Mouse (Mus musculus) layer of hippocampus, adult 9-11 months (tissue): ENCODE measurements around the gene March4.

Experiments
- DNase-seq: peaks from one replicate; pipeline ENCODE4 v3.0.0; 2022

The March4 gene

DNA sequence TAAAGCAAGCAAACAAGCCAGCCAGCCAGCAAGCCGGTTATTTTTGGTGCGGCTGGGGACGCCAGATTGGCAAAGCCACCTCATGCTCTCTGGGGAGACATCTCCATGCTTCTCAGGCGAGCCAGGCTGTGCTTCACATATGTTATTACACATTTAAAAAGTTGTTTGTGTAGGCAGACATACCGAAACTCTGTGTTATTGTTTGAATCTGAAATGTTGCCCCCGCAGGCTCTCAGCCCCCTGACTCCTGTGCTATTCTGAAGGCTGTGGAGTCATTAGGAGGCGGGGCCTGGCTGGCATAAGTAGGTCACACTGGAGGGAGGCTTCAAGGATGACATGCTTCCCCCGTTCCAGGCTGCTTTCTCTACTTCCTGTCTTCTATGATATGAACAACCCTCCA is 97.6 kb downstream of the March4 start:
- DNase-seq = peak; percentile 81

DNA sequence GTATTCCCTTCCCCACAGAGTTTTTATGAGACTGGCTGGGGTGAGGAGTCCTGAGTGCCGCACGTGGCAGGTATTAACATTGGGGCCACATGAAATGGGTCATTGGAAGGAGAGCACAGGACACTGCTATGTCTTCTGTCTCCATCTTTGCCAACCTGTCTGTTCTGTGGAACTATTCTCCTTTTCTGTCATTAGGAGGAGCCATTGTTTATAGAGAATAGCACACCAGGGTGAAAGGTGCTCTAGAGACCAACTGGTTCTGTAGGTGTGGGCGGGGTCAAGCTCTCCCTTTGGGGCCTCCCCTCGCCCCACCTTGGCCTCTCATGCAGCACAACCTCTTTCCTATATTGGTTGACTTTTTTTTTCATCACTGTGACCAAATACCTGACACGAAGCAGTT is 99.8 kb downstream of the March4 start:
- DNase-seq = no peak

GRCm38 (mm10) chr1:72434510-72434909 is 102.2 kb downstream of the March4 start:
- no peak for DNase-seq

DNA sequence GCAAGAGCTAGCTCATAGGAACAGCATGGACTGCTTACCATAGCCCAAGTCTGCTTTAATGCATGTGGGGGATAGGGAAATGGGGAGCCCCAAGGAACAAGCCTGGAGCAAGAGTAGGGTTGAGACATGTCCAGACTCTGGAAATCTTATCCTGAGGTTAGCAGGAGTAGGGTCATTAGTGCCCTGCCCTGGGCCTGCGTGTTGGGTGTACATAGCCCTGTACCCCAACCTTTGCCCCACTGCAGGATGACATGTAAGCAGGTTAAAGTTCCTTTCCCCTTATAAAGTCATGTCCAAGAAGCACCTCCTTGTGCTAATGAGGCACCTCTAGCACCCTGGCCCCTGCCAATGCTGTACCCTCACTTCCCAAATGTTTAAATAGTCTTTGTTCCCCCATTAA is 104.2 kb downstream of the March4 start:
- no peak for DNase-seq

DNA sequence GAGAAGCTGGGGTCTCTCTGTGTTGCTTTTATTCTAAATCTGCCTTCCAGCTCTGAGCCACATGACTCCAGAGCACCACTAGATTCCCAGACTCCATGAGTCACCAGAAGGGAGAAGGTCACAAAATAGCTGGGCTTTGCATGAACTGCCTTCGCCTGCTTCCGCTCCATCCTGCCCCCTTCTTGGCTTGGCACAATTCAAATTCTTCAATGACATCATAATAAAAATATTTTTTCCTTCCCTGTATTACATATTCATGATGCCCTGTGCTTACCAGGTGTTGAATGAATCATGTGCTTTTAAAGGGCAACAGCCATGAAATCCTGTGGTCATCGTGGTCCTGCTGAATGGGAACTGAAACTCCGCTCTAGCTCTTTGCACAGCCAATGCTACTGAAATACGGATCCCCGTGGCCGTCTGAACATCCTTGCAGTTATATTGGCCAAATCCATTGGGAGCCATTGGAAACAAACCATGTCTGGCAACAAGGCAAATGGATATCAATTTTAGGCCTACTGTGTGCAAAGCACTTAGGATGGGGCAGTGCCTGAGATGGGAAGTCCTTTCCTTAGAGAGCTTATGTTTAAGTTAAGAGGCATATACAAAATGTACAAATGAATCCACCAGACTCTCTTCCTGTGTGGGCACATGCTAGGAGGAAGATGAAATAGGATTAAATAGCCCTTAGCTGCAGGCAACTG is 107.5 kb downstream of the March4 start:
- no peak for DNase-seq

DNA sequence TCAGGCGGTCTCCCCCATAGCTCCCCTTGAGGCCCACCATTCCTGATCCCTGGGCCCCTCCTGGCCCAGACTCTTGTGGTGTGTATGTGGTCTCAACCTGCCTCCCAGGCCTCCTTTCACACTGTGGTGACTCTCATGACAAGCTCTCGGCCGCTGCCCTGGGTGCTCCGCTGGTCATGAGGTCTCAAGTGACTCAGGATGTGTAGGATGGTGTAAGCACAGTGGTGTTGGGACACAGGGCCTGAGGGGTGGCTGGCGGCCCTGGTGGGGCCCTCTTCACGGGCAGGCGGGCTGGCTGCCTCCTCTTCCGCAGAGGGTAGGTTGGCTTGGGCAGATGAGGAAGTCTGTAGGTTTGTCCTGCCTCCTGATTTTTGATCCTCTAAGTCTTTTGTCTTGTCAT is 108.2 kb downstream of the March4 start:
- peak; percentile 34 for DNase-seq

GRCm38 (mm10) chr1:72426456-72426855 is 110.3 kb downstream of the March4 start:
- no peak for DNase-seq

- DNase-seq = no peak
Measured at GRCm38 (mm10) chr1:72422121-72422520, 114.6 kb downstream of the March4 start.

DNA sequence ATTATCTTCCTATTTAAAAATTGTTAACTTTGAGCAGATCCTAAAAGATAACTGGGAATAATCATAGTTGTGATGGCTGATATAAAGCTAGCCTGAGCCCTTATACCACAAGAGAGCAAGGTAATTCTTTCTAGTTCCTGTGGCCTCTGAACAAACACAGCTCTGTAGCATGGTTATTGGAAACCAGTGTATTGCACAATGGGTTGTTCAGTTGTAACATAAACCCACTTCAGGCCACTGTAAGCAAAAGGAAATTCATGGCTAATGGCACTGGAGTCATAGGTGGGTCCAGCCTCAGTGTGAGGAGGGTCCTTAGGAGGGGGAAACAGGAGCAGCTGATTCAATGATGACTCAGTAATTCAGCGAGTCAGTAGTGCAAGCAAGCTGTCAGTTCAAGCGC is 116.5 kb downstream of the March4 start:
- DNase-seq = no peak

DNA sequence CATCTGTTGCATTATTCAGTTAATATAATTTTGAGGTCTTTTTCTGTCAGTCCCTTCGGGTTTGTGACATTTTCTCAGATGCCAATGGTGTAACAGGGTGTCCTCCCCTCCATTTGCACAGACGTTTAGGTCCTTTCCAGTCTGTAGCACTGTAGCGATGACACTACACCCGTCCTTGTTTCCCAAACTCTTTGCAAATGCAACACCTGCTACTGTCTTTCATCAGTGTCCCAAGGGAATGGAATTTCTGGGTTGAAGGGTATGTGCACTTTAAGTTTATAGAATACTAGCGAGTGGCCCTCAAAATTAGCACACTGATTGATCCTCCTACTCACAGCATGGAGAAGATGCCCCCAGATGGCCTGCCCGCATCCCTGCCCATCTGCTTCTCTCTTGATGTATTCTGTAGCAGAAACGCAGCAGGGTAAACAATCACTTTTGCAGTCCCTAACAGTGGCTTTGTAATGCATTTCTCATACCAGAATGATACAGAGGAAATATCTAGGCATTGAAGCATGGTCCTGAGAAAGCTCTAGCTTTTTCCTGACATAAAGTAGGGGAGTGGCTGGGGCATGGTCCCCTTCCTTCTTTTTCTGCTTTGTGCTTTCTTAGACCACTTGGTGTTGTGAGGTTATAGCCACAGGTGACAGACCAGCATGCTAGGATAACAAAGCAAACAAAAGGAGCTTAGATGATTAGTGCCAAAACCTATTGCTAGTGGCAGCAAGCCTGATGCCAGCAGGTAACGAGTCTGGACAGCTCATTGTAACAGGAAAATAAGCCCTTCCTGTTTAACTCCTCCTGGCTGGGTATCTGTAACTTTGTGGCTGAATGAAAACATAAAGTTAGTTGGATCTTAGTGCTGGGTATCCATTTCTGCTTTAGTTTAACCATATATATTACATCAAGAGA is 117.7 kb downstream of the March4 start:
- DNase-seq = no peak

GRCm38 (mm10) chr1:72414561-72415253 is 122.0 kb downstream of the March4 start:
- DNase-seq = no peak

DNA sequence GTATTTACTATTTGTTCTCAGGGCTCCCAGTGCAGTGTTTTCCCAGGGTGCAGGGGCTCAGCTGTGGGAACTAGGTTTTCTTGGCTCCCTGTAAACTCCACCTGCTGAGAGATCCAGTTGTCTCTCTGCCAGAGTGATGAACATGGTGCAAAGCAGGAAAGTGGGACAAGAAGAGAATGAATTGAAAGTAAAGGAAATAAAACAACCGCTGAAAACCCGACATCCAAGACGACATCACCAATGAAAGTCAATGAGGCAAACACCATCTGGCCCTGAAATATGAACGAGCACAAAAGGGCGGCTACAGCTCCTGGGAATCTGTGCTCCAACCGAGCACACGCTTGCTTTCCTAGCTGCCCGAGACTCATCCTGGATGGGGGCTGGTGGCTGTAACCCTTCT is 122.6 kb downstream of the March4 start:
- peak; percentile 28 for DNase-seq

- DNase-seq = peak; percentile 18
Measured at GRCm38 (mm10) chr1:72413205-72413604, 123.5 kb downstream of the March4 start.

- peak; percentile 32 for DNase-seq
Measured at GRCm38 (mm10) chr1:72411108-72411507, 125.6 kb downstream of the March4 start.

- no peak for DNase-seq
Measured at GRCm38 (mm10) chr1:72409936-72410335, 126.8 kb downstream of the March4 start.

DNA sequence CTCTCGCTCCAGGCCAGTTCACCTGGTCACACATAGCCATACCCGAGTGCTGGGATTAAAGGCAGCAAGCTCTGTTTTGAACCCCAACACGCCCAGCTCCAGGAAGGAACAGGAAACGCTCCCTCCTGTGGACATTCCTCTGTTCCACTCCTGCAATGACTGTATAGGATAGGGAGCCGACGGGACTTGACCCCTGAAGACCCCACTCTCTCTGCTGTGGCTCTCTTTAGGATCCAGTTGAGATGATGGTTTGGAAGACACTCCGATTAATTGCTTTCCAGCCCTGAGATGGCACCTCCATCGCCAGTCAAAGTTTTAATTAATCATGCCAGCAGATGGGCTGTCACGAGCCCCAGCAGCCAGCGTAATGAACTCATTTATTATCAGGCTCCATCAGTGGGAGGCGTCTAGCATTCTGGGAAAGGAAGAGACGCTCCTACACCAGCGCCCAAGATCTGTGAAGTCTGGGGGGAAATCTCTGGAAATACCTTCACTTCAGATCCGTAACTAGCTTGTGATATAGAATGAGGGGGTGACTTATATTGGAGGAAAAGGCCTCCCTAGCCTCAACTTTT is 130.1 kb downstream of the March4 start:
- DNase-seq = no peak

DNA sequence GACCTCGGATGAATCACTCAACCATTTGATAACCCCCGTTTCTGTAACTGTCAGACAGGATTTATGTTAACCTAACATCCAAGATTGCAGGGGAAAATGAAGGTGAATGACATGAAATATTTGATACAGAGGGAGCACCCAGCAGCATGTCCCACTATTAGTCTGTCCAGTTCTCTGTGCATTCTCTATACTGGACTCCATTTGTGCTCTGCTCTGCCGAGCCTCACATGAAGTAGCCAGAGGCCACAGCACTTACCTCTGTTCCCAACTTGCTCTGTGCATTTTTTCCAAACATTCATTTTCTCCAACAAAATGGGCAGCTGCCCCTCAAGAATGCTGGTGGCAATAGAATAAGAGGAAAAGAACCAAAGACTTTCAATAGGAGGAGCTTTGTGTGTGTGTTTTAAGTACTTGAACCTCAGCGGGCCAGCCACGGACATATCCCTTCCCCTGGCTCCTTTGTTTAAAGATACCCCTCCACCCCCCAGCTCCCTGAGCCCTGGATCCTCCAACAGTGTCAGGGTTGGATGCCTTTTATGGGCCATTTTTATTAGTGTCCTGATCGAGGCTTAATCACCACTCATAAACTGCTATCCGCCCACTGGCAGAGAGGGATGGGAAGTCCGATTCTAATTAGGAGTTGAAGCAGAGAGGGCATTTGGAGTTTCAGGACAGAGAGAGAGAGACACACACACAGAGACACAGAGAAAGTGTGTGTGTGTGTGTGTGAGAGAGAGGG is 135.2 kb downstream of the March4 start:
- no peak for DNase-seq

DNA sequence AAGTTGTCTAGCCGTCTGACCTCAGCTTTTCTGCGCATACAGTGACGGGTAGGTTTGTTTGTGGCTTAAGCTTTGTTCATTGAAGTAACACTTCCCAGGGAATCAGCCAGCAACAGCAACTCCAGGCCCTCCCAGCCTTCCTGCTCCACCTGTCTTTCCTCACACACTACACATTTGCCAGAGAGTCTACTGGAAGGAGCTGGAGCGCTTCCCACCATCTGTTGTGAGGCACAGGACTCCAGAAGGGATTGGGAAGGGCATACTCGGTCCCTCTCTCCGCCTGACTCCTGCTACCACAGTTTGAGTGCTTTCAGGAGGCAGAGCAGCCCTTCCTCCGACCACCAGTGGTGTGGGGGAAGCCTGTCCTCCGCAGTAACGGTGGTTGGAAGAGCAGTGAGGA is 136.1 kb downstream of the March4 start:
- peak; percentile 34 for DNase-seq

GRCm38 (mm10) chr1:72399720-72400401 is 136.9 kb downstream of the March4 start:
- no peak for DNase-seq

DNA sequence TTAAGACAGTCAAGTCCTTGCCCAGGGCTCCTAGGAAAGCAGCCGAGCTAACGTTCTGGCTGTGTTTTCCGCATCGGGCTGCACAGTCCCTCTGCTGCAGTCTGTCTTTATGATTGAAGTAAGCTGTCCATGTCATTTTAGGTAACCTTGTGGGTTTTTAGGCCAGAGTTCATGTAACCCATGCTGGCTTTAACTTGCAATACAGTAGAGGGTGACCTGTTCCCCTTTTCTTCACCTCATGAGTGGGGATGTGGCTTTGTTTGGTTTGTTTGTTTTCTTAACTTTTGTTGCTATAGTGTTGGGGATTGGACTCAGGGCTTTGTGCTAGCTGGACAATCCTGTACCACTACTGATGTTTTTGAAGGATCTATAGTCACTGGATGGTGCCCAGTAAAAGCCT is 146.3 kb downstream of the March4 start:
- no peak for DNase-seq

DNA sequence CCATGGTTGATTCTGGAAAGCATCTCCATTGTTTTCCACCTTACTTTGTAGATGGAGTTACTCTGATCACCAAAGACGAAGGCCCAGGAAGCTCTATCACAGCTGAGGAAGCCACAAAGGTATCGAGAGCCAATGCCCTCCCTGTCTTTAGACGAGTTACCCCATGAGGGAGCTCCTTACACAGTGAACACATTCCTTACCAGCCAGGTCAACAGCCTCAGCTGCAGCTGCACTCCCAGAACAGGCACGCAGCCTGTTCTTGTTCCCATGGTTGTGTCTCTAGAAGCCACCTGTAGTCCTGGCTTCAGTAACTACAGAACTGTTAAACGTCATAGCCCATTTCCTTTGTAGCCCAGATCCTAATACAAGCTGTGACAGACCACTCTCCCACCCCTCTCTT is 153.1 kb downstream of the March4 start:
- no peak for DNase-seq

DNA sequence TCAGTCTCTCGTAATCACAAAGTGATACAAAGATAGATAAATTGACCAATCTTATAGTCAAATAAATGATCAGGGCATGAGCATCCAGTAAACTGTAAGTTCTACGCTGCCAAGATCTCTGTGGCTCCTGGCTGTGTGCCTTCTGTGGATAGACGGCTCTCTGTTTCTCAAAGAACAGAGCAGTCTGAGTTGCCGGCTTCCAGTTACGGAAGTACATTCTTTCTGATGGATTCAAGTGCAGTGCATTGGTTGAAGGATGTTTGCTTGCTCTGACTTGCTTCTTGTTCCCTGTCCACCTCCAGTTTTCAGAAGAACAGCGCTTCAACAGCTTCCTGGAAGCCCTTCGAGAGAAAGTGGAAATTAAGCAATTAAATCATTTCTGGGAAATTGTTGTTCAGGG is 153.7 kb downstream of the March4 start:
- no peak for DNase-seq
